Mouse (Mus musculus): ENCODE data around the gene Crnkl1. TPM values are rescaled to one million over a fixed set of nuclear protein-coding genes. Genes with fewer than 3 reads are reported as not detected.

Gene Crnkl1
- polyA plus RNA-seq, 1 experiment from 2014 or later = 41.0 TPM

GRCm38 (mm10) chr2:145884913-145885785 lies 49.7 kb downstream of the Crnkl1 start:
- Histone ChIP-seq H3K27ac (no peak overlapping the region), H3K36me3 (peaks cover 7% of the 10 kb centered on the region), H3K4me3 (no peak overlapping the region), H3K9me3 (no peaks in the 10 kb centered on the region), H3K4me1 (peaks cover 6% of the 10 kb centered on the region; the same call in 1 of the 2 replicates), H3K9ac (no peak overlapping the region), H3K4me2 (replicated peaks) (no peak overlapping the region), H3K27me3 (replicated peaks) (no peaks in the 10 kb centered on the region)
- WGBS = 76% methylated on average over 14 of the region's 14 CpGs
- ATAC-seq (ENCODE audit: low FRiP score, low read depth) = no peak

DNA sequence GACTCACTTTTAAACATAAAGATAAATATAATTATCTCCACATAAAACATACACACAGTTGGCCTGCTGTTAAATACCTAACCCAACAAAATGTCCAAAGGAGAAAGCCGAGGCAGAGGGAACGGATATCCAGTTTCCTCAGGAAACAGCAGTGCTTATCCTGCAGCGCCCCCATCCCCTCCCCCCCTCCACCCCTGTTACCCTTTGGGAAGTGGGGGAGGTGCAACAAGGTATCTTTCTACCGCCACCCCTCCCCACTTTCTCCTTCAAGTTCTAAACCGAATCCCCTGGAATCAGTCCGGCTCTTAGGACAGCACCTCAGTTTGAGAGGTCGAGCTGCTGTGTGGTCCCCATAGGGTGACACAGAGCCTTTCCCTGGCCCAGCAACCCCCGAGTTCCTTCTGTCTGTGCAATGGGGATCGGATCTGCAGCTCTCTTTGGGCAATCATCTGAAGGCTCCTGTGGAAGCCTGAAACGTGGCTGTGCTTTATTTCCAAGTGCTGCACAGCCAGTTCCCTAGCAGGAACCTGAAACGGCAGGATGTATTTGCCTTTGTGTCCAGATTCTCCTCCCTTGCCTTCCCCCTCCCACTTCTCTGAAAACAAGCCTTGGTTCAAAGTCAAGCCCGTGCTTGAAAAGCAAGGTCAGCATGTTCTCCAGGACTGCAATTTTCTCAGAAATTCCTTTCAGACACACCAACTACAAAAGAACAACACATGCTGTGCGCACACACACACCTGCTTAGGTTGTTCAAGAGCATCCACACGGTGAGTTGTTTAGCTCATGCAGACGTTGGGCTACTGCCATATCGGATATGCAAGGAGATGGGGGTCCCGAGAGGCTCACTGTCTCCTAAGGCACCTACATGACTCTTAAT lies 50.5 kb downstream of the Crnkl1 start:
- peaks cover 6% of the 10 kb centered on the region; the same call in 1 of the 2 replicates for H3K4me1 ChIP-seq
- no peak for ATAC-seq (ENCODE audit: low FRiP score, low read depth)
- 57% methylated on average over 17 of the region's 17 CpGs for WGBS
- H3K9me3 ChIP-seq = no peaks in the 10 kb centered on the region
- peaks cover 7% of the 10 kb centered on the region for H3K36me3 ChIP-seq
- H3K9ac ChIP-seq = no peak overlapping the region
- H3K27me3 ChIP-seq (replicated peaks) = no peaks in the 10 kb centered on the region
- no peak overlapping the region for H3K27ac ChIP-seq
- no peak overlapping the region for H3K4me3 ChIP-seq
- H3K4me2 ChIP-seq (replicated peaks) = no peak overlapping the region

DNA sequence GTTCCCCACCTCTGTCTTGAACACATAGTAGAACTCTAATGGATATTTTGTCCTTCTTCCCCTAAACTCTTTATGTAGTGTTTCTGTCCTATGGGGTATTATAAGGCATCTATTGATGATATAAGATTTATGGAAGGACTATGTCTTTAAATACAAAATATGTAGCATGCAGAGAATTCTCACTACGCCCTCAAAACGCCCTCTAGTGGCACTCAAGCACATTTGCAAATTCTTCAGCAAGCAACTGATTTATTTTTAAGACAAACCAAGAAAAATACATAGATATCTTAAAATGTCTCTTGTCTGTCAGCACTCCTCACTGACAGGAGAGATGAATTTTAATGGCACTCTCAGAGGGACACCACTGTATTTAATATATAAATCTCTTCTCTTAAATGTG lies 52.4 kb downstream of the Crnkl1 start:
- Histone ChIP-seq H3K9ac (no peak overlapping the region), H3K4me3 (no peak overlapping the region), H3K4me1 (peaks cover 4% of the 10 kb centered on the region; the same call in 1 of the 2 replicates), H3K9me3 (no peaks in the 10 kb centered on the region), H3K4me2 (replicated peaks) (no peak overlapping the region), H3K27me3 (replicated peaks) (no peaks in the 10 kb centered on the region), H3K36me3 (peaks cover 7% of the 10 kb centered on the region), H3K27ac (no peak overlapping the region)
- 35% methylated on average over 2 of the region's 2 CpGs for WGBS
- ATAC-seq (ENCODE audit: low FRiP score, low read depth) = no peak

GRCm38 (mm10) chr2:145881932-145882331 lies 52.9 kb downstream of the Crnkl1 start:
- Histone ChIP-seq H3K27me3 (replicated peaks) (no peaks in the 10 kb centered on the region), H3K9me3 (no peaks in the 10 kb centered on the region), H3K4me1 (peaks cover 4% of the 10 kb centered on the region; the same call in 1 of the 2 replicates), H3K9ac (no peak overlapping the region), H3K4me2 (replicated peaks) (no peak overlapping the region), H3K27ac (no peak overlapping the region), H3K4me3 (no peak overlapping the region), H3K36me3 (peaks cover 7% of the 10 kb centered on the region)
- ATAC-seq (ENCODE audit: low FRiP score, low read depth) = no peak
- WGBS = 86% methylated on average over 5 of the region's 5 CpGs

DNA sequence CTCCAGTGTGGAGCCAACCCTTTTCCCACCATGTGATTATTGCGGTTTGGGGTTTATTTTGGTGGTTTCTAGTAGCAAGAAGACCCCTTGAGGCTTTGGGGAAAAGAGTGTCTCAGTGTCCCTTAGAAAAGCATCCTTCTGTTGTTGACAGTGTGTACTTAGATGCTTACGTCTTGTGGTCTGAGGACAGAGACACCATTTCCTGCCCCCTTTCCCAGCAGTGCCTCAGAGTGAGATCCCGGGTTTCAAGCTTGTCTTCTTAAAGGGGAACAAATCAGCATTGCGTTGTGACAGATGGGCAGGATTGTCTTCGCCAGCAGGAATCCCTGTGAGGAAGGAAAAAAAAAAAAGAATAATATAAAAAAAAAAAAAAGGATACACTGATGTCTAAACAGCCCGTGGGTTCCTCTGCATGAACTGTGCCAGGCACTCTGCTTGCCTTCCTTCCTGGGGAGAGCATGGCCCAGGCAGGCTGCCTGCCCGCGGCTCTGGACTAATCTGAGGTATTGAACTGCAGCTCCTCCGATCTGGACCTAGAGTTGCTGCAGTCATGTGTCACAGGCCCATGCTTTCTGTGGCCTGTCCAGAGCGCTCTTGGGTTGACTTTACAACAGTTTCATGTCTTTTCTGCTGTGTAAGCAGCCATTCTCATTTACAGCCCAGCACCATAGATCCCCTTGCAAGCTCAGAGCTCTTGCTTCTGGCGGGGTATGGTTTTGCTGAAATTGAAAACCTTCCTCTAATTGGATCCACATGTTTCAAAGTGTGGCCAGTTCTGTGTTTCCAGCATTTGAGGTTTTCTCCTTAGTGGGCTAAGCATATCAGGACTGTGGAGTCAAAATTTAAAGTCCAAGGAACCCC lies 53.7 kb downstream of the Crnkl1 start:
- no peak overlapping the region for H3K4me2 ChIP-seq (replicated peaks)
- H3K27me3 ChIP-seq (replicated peaks) = no peaks in the 10 kb centered on the region
- peaks cover 10% of the 10 kb centered on the region for H3K36me3 ChIP-seq
- H3K27ac ChIP-seq = no peak overlapping the region
- no peak overlapping the region for H3K9ac ChIP-seq
- H3K4me3 ChIP-seq = no peak overlapping the region
- 68% methylated on average over 11 of the region's 11 CpGs for WGBS
- ATAC-seq (ENCODE audit: low FRiP score, low read depth) = no peak
- H3K4me1 ChIP-seq = peaks cover 4% of the 10 kb centered on the region; the same call in 1 of the 2 replicates
- H3K9me3 ChIP-seq = no peaks in the 10 kb centered on the region

DNA sequence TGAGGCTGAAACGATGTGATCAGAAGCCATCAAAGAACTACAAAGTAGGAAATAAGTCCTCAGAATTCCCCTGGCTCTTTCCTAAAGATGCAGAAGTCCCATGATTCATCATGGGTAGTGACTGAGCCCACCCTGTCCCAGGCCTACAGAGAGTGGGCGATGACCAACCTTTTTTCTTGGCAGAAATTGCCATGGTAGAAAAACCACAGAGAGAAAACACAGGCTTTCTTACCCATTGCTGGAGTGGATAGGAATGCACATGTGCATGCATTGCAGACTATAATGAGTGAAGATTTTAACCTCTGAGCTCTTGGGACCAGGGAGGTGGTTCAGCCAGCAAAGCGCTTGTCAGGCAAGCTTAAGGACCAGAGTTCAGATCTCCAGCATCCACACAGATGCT lies 57.6 kb downstream of the Crnkl1 start:
- no peak overlapping the region for H3K9ac ChIP-seq
- no peaks in the 10 kb centered on the region for H3K27me3 ChIP-seq (replicated peaks)
- H3K27ac ChIP-seq = no peak overlapping the region
- H3K4me1 ChIP-seq = 0 out of 2 replicates have a peak, but pooled peaks cover 4% of the 10 kb centered on the region
- peaks cover 3% of the 10 kb centered on the region for H3K36me3 ChIP-seq
- 97% methylated on average over 3 of the region's 3 CpGs for WGBS
- H3K4me3 ChIP-seq = no peak overlapping the region
- H3K9me3 ChIP-seq = no peaks in the 10 kb centered on the region
- no peak for ATAC-seq (ENCODE audit: low FRiP score, low read depth)
- H3K4me2 ChIP-seq (replicated peaks) = no peak overlapping the region

DNA sequence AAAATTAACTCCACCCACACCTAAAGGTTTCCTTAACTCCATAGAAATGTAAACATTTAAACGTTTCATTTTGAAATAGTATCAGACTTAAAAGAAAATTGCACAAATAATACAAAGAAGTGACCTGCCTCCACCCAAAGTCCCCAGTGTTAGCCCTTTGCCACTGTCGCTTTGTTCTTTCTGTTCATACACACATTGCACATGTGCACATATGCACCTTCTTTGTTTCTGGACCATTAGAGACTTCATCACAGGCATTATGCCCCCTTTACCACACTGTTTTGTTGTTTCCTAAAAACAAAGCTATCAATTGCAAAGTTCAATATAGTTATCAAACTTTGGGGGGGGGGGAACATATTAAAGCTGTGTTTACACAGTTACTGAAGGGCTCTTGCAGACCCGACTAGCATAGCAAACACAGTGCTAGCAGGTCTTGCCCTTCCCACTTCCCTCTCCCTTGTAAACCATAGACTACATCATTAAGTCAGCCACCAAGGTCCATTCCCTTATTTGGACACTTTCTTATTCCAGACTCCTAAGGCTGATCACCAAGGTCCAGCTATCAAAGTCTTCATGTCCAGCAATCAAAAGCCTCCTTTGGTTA lies 59.8 kb downstream of the Crnkl1 start:
- Histone ChIP-seq H3K4me1 (no peaks in the 10 kb centered on the region), H3K36me3 (peaks cover 3% of the 10 kb centered on the region), H3K27me3 (replicated peaks) (no peaks in the 10 kb centered on the region), H3K4me3 (no peak overlapping the region), H3K4me2 (replicated peaks) (no peak overlapping the region), H3K9me3 (no peaks in the 10 kb centered on the region), H3K27ac (no peak overlapping the region), H3K9ac (no peak overlapping the region)
- ATAC-seq (ENCODE audit: low FRiP score, low read depth) = no peak
- WGBS = 78% methylated on average over 3 of the region's 3 CpGs

GRCm38 (mm10) chr2:145873953-145874352 lies 60.9 kb downstream of the Crnkl1 start:
- Histone ChIP-seq H3K4me1 (no peaks in the 10 kb centered on the region), H3K4me3 (no peak overlapping the region), H3K27ac (no peak overlapping the region), H3K27me3 (replicated peaks) (no peaks in the 10 kb centered on the region), H3K9ac (no peak overlapping the region), H3K4me2 (replicated peaks) (no peak overlapping the region), H3K9me3 (no peaks in the 10 kb centered on the region), H3K36me3 (peaks cover 3% of the 10 kb centered on the region)
- no peak for ATAC-seq (ENCODE audit: low FRiP score, low read depth)
- 93% methylated on average over 1 of the region's 1 CpGs for WGBS

GRCm38 (mm10) chr2:145872099-145872498 lies 62.7 kb downstream of the Crnkl1 start:
- Histone ChIP-seq H3K9me3 (no peaks in the 10 kb centered on the region), H3K4me3 (no peak overlapping the region), H3K4me2 (replicated peaks) (no peak overlapping the region), H3K27ac (no peak overlapping the region), H3K27me3 (replicated peaks) (no peaks in the 10 kb centered on the region), H3K4me1 (no peaks in the 10 kb centered on the region), H3K36me3 (peaks cover 3% of the 10 kb centered on the region), H3K9ac (no peak overlapping the region)
- ATAC-seq (ENCODE audit: low FRiP score, low read depth) = no peak
- WGBS = 86% methylated on average over 1 of the region's 1 CpGs

DNA sequence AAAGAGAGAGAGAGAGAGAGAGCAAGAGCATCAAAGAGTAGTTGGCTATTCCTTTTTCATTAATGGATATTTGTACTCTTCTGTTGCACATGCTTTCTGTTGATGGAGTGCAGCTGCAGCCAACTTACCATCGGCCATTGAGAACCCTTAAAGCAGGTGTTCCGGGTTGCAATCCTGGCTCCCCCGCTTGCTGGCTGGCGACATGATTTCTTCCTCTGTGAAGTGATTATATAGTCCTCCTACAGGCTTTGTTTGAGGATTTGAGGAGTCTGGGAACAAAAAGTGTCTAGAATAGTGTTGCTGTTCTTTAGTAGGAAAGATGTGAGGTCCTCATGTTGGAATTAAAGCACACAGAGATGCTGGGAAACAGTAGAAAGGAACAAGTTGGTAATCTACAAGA lies 63.5 kb downstream of the Crnkl1 start:
- Histone ChIP-seq H3K4me3 (no peak overlapping the region), H3K9me3 (no peaks in the 10 kb centered on the region), H3K4me2 (replicated peaks) (no peak overlapping the region), H3K27ac (no peak overlapping the region), H3K36me3 (no peaks in the 10 kb centered on the region; the same call in 1 of the 2 replicates), H3K9ac (no peak overlapping the region), H3K4me1 (no peaks in the 10 kb centered on the region), H3K27me3 (replicated peaks) (no peaks in the 10 kb centered on the region)
- no peak for ATAC-seq (ENCODE audit: low FRiP score, low read depth)
- 89% methylated on average over 4 of the region's 4 CpGs for WGBS

Data from neural tube, embryonic 12.5 days (tissue).